Mouse (Mus musculus) cerebellum, adult 8-10 months (tissue): ENCODE results near the gene 4930590J08Rik.
A peak's percentile ranks its signal among the peaks of the same experiment; 100 is the strongest.

Experiments
- DNase-seq: peaks from one replicate; pipeline ENCODE4 v3.0.0; 2022

Gene 4930590J08Rik

GRCm38 (mm10) chr6:91966006-91966405 is 63.4 kb downstream of the 4930590J08Rik start:
- no peak for DNase-seq

DNA sequence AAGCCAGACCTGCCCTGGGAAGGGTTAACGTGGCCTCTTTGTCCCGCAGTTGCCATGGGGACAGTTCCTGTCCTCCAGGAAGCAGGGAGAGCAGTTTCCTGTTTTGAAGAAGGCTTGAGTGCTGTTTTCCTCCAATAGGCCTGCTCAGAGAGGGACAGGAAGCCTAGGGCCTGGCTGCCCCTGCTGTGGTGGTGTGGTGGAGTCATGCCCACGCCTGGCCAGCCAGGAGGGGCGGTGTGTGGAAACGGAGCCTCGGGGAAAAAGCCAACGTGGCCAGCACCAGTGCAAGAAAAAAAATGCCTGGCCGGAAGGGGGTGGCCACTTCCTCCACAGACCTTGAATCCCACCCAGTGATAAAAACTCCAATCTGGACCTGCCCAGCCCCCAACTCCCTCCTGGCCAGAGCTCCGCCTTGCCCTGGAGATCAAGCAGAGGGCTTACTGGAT is 69.6 kb downstream of the 4930590J08Rik start:
- DNase-seq: no peak

- DNase-seq: no peak
Measured at GRCm38 (mm10) chr6:91973972-91974371, 71.4 kb downstream of the 4930590J08Rik start.

DNA sequence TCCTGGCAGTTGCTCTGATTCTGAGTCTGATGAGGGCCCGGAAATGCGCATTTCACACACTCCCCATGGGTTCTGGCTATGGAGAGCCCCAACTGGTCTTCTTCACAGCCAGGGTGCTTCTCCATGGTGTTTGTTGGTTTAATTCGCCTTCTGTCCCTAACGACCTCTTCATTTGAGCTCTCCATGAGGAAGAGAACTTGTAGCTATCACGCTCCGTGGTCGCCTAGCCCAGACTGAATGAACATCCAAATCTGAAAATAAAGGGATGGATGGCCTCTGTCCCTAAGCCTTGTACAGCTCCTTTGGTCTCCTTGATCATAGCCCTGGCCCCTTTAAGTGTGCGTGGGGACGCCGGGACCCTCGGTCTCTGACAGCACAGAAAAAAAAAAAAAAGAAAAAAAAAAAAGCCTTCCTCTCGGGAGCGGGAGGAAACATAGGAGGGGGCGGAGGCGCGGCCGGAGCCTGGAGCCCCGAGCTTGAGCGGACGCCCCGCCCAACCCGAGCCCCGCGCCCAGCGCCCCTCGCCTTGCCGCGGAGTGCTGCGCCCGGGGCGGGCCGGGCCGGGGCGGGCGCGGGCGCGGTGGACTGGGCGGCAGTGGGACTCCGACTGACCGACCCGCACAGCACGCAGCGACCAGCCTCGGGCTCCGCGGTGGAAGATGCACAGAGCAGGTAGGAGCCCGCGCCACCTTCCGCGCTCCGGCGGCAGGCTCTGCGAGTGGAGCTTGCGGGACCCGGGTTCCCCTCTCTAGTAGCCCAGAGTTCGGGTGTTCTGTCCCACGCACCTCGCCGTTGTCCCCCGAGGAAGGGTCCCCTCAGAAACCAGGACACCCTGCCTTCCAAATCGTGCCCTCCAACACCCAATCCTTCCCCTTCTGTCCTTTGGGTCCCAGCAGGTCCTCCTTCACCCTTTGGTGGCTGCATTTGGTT is 76.0 kb downstream of the 4930590J08Rik start, which contains the start of gene Fgd5:
TSS of gene Fgd5 (plus strand) at position 508 of the 930 bp plus-strand sequence.
- DNase-seq: no peak

GRCm38 (mm10) chr6:91979301-91979996 is 76.8 kb downstream of the 4930590J08Rik start:
- no peak for DNase-seq

DNA sequence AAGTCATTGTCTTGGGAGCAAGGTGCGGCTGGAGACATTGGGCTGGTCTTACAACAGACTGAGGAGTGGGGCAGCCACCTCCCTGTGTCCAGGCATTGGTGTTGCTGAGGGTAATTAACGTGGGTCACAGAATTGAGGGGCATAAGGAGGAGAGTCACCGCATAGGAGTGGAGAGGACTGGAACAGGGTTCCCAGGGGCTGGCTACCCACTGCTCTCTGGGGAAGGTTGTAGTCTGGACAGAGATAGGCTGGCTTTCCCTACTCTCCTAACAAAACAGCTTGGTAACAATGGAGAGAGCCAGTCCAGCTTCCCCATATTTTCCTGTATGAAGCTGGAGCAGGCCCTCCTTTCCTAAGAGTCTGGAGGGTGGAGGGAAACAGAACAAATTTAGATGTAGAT is 77.4 kb downstream of the 4930590J08Rik start:
- no peak for DNase-seq

GRCm38 (mm10) chr6:91990101-91990500 is 87.5 kb downstream of the 4930590J08Rik start:
- peak; percentile 12 for DNase-seq

DNA sequence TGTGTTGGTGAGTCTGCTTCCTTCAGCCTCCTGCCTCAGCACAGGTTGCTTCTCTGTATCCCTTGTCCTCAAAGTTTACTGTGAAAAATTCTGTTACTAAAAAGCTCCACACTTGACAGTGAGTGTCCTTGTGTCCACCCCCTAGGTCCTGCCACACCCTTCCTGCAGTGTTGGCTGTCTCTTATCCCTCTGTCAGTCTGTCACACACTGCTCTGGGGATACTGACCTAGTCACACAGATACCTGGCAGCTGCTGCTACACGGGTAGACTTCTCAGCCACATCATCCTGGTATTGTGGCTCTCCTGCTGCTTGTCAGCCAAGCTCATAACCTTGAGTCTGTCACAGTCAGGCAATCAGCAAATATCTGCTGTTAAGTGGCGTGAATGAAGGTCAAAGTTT is 90.2 kb downstream of the 4930590J08Rik start:
- no peak for DNase-seq

GRCm38 (mm10) chr6:91993795-91994505 is 91.3 kb downstream of the 4930590J08Rik start:
- no peak for DNase-seq

- DNase-seq: no peak
Measured at GRCm38 (mm10) chr6:91996072-91996471, 93.5 kb downstream of the 4930590J08Rik start.
